Mouse (Mus musculus): ENCODE measurements around the gene Micu1. TPM values are rescaled to one million over a fixed set of nuclear protein-coding genes. Genes with fewer than 3 reads are reported as not detected.

The Micu1 gene
- polyA plus RNA-seq, 1 experiment = 74.1 TPM

DNA sequence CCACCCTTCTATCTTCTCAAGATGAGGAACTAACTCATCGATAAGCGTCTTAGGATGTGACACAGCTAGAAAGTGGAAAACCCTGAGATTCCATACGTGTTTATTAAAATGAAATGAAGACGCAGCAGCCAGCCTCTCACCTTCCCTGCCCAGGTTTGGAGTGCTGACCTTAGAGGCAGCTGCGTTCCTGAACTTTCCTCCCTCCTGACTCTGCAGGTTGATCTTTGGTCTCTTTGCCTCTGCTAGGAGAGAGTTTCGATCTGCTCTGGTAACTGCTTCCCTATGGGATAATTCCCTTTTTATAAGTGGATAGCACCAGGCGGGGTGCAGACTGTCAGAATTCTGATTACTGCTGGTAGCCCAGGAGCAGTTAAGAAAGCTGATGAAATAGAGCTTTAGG lies 178.6 kb downstream of the Micu1 start:
- TF ChIP-seq POLR2A (IDR thresholded peaks at IDR 0.05; ENCODE audit: low read depth, low read length) (no peak), CTCF (IDR thresholded peaks at IDR 0.05; ENCODE audit: borderline replicate concordance, insufficient read depth, low read length) (no peak)
- H3K4me3 ChIP-seq (ENCODE audit: insufficient read depth, low read length) = peak overlapping the region; percentile 89
- no peak overlapping the region for H3K27ac ChIP-seq (ENCODE audit: insufficient read depth, low read length)
- H3K4me1 ChIP-seq (ENCODE audit: control insufficient read depth, insufficient read depth, low read length) = peaks cover 3% of the 10 kb centered on the region; the same call in 1 of the 2 replicates

DNA sequence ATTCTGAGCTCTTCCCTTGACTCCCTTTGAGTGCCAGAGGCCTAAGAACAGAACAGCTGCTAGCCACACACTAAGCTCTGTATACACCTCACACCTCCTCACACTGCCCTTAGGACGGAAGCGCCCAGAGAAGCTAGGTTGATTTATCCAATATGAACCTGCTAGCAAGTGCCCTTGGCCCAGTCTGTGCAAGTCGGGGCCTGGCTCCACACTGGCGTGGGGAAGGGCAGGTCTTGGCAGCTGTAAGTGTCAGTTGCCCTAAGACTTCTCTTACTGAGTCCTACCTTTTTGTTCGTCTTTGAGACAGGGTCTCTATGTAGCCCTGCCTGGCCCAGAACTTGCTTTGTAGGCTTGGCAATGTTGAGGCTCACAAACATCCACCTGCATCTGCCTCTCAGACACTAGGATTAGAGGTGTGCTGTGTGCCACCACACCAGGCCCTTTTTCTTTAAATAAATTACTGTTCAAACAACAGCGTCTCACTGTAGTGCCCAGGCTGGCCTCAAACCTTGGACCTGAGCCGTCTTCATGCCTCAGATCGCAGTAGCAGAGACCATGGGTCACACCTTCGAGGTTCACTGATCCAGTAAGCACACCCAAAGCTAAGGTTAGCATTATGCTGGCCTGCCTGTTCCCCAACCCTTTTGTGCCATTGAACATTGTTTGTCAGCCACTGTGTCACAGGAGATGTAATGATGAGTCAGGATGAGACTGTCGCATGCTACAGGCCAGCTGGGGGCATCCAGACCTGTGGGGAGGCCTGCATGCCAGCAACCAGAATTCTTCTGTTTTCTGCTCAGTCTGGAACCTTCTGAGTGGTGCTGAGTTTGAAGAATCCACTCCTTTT lies 182.3 kb downstream of the Micu1 start:
- Histone ChIP-seq H3K4me3 (ENCODE audit: insufficient read depth, low read length) (no peak overlapping the region), H3K4me1 (ENCODE audit: control insufficient read depth, insufficient read depth, low read length) (peaks cover 3% of the 10 kb centered on the region; the same call in 1 of the 2 replicates)
- TF ChIP-seq CTCF (IDR thresholded peaks at IDR 0.05; ENCODE audit: borderline replicate concordance, insufficient read depth, low read length) = no peak
- TF ChIP-seq POLR2A (IDR thresholded peaks at IDR 0.05; ENCODE audit: low read depth, low read length) = no peak

DNA sequence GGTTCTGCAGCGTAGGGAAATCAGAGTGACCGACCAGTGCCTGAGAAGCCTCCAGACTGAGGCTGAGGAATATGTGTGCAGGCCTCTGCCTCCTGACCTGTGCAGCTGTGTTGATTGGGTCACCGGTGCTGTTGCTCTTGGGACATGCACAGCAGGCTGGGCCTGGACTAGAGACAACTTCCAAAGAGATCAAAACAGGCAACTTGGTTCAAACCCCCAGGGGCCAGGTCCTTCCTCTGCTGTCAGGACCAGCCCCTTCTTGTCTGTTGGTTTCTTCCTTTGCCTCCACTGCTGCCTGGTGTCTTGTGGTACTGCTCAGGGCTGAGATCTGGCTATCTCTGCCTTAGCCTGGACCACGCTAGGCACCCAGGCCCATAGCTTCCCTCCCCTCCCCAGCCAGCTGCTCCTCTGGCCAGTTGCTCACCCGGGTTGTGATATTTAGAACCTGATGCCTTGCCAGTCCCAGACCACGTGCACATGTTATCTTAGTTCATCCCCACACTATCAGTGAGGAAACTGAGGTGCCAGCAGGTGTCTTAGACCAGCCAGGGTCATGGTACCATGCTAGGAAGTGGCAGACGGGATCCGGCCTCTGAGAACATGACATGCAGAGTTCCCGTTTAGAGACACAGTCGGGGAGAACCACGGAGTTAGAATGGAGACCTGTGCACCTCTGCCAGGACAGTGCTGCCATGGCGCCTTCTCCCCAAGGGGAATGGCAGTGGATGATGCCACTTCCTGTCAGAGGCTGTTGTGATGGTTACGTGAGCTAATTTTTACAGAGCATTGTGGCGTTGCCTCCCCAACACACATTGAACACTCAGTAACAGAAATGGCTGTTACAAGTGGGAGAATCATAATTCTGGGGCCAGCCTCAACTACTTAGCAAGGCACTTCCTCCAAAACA lies 183.2 kb downstream of the Micu1 start:
- Histone ChIP-seq H3K4me1 (ENCODE audit: control insufficient read depth, insufficient read depth, low read length) (peaks cover 3% of the 10 kb centered on the region; the same call in 1 of the 2 replicates), H3K4me3 (ENCODE audit: insufficient read depth, low read length) (no peak overlapping the region)
- TF ChIP-seq POLR2A (IDR thresholded peaks at IDR 0.05; ENCODE audit: low read depth, low read length) (no peak), CTCF (IDR thresholded peaks at IDR 0.05; ENCODE audit: borderline replicate concordance, insufficient read depth, low read length) (no peak)

More for the DNA sequence above, 182.3 kb downstream of the Micu1 start:
- no peak overlapping the region for H3K27ac ChIP-seq (ENCODE audit: insufficient read depth, low read length)

DNA sequence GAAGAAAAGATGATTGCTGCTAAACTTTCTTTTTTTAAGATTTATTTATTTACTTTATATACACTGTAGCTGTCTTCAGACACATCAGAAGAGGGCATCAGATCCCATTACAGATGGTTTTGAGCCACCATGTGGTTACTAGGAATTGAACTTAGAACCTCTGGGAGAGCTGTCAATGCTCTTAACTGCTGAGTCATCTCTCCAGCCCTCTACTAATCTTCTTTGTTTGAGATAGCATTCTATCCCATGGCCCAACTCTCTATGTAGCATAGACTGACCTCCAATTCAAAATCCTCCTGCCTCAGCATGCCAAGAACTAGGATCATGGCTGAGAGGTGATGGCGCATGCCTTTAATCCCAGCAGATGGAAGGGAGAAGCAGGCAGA lies 183.8 kb downstream of the Micu1 start:
- H3K4me1 ChIP-seq (ENCODE audit: control insufficient read depth, insufficient read depth, low read length) = peaks cover 3% of the 10 kb centered on the region; the same call in 1 of the 2 replicates
- H3K27ac ChIP-seq (ENCODE audit: insufficient read depth, low read length) = no peak overlapping the region
- no peak overlapping the region for H3K4me3 ChIP-seq (ENCODE audit: insufficient read depth, low read length)
- TF ChIP-seq CTCF (IDR thresholded peaks at IDR 0.05; ENCODE audit: borderline replicate concordance, insufficient read depth, low read length) (no peak), POLR2A (IDR thresholded peaks at IDR 0.05; ENCODE audit: low read depth, low read length) (no peak)

More for the DNA sequence above, 183.2 kb downstream of the Micu1 start:
- no peak overlapping the region for H3K27ac ChIP-seq (ENCODE audit: insufficient read depth, low read length)

DNA sequence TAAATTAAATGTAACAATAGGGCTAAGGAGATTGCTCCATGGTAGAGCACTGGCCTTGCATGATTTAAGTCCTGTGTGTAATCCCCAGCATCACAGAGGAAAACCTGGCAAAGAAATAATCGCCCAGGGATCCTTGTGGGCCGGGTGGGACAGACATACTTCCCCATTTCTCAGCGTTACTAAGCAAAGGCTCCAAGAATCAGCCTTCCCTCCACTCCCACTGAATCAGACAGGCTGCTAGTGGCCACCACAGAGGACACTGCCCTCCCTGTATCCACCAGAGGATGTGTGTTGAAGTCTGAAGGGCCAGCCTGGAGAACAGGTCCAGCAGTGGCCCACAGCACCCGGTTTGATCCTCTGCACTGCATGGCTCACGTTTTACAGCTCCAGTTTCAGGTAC lies 185.2 kb downstream of the Micu1 start:
- H3K27ac ChIP-seq (ENCODE audit: insufficient read depth, low read length) = no peak overlapping the region
- TF ChIP-seq CTCF (IDR thresholded peaks at IDR 0.05; ENCODE audit: borderline replicate concordance, insufficient read depth, low read length) (no peak), POLR2A (IDR thresholded peaks at IDR 0.05; ENCODE audit: low read depth, low read length) (no peak)
- peaks cover 3% of the 10 kb centered on the region; the same call in 1 of the 2 replicates for H3K4me1 ChIP-seq (ENCODE audit: control insufficient read depth, insufficient read depth, low read length)
- H3K4me3 ChIP-seq (ENCODE audit: insufficient read depth, low read length) = no peak overlapping the region

DNA sequence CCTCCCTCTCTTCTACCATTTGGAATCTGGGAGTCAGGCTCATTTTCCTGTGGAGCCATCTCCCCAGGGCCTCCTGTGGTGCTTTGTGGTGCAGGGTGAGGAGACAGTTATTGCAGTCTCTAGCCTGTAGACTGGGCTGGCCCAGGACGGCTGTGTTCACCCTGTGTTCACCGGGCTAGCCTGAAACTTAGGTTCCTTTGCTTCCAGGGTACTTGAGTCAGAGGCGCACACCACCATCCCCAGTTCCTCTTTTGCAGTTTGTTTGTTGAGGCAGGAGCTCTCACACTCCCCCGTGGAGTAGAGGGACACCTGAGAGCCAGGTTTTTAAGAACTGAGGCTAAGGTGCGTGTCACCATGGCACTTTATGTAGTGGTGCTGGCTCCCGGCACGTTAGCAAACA lies 187.1 kb downstream of the Micu1 start:
- Histone ChIP-seq H3K4me3 (ENCODE audit: insufficient read depth, low read length) (no peak overlapping the region), H3K4me1 (ENCODE audit: control insufficient read depth, insufficient read depth, low read length) (peaks cover 3% of the 10 kb centered on the region; the same call in 1 of the 2 replicates), H3K27ac (ENCODE audit: insufficient read depth, low read length) (no peak overlapping the region)
- TF ChIP-seq CTCF (IDR thresholded peaks at IDR 0.05; ENCODE audit: borderline replicate concordance, insufficient read depth, low read length) (no peak), POLR2A (IDR thresholded peaks at IDR 0.05; ENCODE audit: low read depth, low read length) (no peak)

DNA sequence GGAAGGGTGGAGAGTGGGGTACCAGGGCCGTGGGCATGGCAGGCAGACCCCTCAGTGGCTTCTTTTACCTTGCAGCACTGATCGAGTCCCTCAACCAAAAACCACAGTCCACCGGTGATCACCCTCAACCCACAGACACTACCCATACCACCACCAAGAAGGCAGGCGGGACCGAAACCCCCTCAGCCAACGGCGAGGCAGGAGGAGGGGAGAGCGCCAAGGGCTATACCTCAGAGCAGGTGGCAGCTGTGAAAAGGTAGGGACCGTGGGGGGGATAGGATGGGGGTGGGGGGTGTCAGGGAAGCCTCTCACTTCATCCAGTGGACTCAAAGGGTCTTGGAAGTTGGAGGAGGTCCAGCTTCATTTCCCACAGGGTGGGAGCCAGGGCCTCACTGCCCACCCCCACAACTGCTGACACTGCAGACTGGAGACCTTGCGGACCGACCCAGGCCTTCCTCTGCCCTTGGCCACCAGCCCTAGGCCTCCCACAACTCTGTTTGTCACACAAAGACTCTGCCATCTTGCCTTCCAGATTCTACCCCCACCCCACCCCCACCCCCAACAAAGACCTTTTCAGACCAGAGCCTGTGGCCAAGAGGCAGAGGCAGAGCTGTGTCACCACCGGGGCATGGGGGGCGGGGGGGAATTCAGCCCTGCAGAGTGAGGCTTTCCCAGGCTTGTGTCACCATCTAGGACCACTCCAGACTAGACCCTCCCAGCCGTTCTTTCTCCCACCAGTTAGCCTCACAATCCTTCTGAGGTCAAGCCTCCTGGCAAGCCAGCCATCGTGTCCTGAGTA lies 187.9 kb downstream of the Micu1 start:
- TF ChIP-seq POLR2A (IDR thresholded peaks at IDR 0.05; ENCODE audit: low read depth, low read length) (no peak), CTCF (IDR thresholded peaks at IDR 0.05; ENCODE audit: borderline replicate concordance, insufficient read depth, low read length) (no peak)
- Histone ChIP-seq H3K4me3 (ENCODE audit: insufficient read depth, low read length) (no peak overlapping the region), H3K4me1 (ENCODE audit: control insufficient read depth, insufficient read depth, low read length) (peaks cover 3% of the 10 kb centered on the region; the same call in 1 of the 2 replicates), H3K27ac (ENCODE audit: insufficient read depth, low read length) (no peak overlapping the region)

DNA sequence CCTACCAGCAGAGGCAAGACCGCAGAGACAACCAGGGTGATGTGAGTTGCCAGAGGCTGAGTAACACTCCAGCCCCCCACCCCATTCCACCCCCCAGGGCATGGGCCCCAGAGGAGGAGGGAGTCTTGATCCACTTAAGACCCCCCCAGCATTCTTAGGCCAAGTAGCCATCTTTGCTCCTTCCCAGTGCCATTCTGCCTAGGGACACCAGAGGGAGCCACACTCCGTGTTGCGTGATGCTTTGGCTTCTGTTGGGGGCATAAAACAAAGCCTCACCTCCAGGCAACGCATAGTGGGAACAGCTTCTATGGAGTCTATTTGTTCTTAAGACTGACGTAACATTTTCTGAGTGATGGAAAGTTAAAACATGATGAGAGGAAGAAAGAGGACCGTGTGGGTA lies 190.7 kb downstream of the Micu1 start:
- TF ChIP-seq CTCF (IDR thresholded peaks at IDR 0.05; ENCODE audit: borderline replicate concordance, insufficient read depth, low read length) (peak; percentile 98), POLR2A (IDR thresholded peaks at IDR 0.05; ENCODE audit: low read depth, low read length) (no peak)
- no peak overlapping the region for H3K4me3 ChIP-seq (ENCODE audit: insufficient read depth, low read length)
- H3K27ac ChIP-seq (ENCODE audit: insufficient read depth, low read length) = no peak overlapping the region
- H3K4me1 ChIP-seq (ENCODE audit: control insufficient read depth, insufficient read depth, low read length) = peaks cover 11% of the 10 kb centered on the region
